In the genomic region with DNA sequence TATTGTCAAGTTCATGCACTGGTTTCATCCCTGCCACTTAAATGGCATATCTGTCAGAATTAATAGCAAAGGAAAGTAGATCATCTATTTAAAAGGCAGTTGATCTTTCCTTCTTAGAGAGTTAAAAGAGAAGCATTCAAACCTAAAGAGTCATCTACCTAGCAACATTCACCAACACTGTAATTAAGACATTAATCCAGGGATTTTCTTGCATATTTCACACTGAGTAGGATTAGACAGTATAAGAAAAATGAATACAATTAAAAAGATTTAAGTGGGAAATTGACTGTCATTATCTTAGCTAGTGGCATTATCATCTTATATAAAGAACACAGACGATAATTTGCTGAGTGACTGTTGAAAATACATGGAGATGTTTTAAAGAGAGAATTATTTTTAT, we compare ENCODE assay signal across 25 mouse cellular contexts.
DNase-seq lines count a peak whose midpoint lies in the region; ATAC-seq lines count a peak whose summit lies in the region.
"Had no signal": no experiment of that assay in that cellular context is flagged by ENCODE, and none has a peak within 500 bp of the region (broad histone marks: within the 10 kb centered on the region; RNA-seq: fewer than 3 reads in every experiment).

No protein-coding gene starts in this region.

- peak; percentile 11 for DNase-seq in midbrain, embryonic 14.5 days
- peak; percentile 4 for DNase-seq in brain, embryonic 18.5 days (ENCODE audit: low read depth, low spot score)
- no peak for DNase-seq in heart, postnatal 4 days
- DNase-seq in c-Kit-positive CD71-positive TER-119-positive erythroid progenitor cells, embryonic 14.5 days (ENCODE audit: low spot score) = no peak
- DNase-seq: adrenal gland, adult 2 months; adrenal gland, postnatal 14 days; cerebellum, adult 11 months; cerebellum, adult 2 months; cerebellum, adult 9-11 months; cerebellum, postnatal 25 days; gastrocnemius, postnatal 10 days; gastrocnemius, postnatal 36 days; heart, adult 2 months; heart, postnatal 14 days; kidney, adult 11 months had no signal

- no peak overlapping the region for H3K4me3 ChIP-seq in midbrain, embryonic 14.5 days (replicated peaks; ENCODE audit: low read depth, low read length)
- H3K4me3 ChIP-seq in midbrain, embryonic 13.5 days (replicated peaks) = no peak overlapping the region
- H3K4me3 ChIP-seq in forebrain, embryonic 15.5 days = no peak overlapping the region
- H3K4me3 ChIP-seq: embryonic facial prominence, embryonic 12.5 days; embryonic facial prominence, embryonic 15.5 days; heart, adult 2 months; heart, embryonic 10.5 days; heart, embryonic 13.5 days; hindbrain, embryonic 13.5 days; intestine, embryonic 15.5 days had no signal

- no peaks in the 10 kb centered on the region for H3K9me3 ChIP-seq in midbrain, embryonic 14.5 days (ENCODE audit: control insufficient read depth, low read length)
- no peaks in the 10 kb centered on the region for H3K9me3 ChIP-seq in midbrain, embryonic 13.5 days
- H3K9me3 ChIP-seq in forebrain, embryonic 15.5 days = no peaks in the 10 kb centered on the region
- H3K9me3 ChIP-seq: embryonic facial prominence, embryonic 12.5 days; embryonic facial prominence, embryonic 15.5 days; heart, embryonic 10.5 days; heart, embryonic 13.5 days; hindbrain, embryonic 13.5 days; intestine, embryonic 15.5 days had no signal

- ATAC-seq in midbrain, embryonic 14.5 days (ENCODE audit: low FRiP score, low TSS enrichment) = no peak
- ATAC-seq in midbrain, embryonic 13.5 days = no peak
- peak; percentile 78 for ATAC-seq in forebrain, embryonic 15.5 days (replicated peaks)
- ATAC-seq: CD4-positive, CD25-positive, alpha-beta regulatory T cell, adult 4 months; hindbrain, embryonic 16.5 days; intestine, embryonic 15.5 days had no signal

- H3K36me3 ChIP-seq in midbrain, embryonic 14.5 days (ENCODE audit: control insufficient read depth, insufficient read depth, low read length) = no peaks in the 10 kb centered on the region
- no peaks in the 10 kb centered on the region for H3K36me3 ChIP-seq in midbrain, embryonic 13.5 days
- no peaks in the 10 kb centered on the region for H3K36me3 ChIP-seq in forebrain, embryonic 15.5 days
- H3K36me3 ChIP-seq: embryonic facial prominence, embryonic 12.5 days; embryonic facial prominence, embryonic 15.5 days; heart, embryonic 10.5 days; heart, embryonic 13.5 days; hindbrain, embryonic 13.5 days; intestine, embryonic 15.5 days had no signal

- H3K4me1 ChIP-seq in midbrain, embryonic 14.5 days (ENCODE audit: control insufficient read depth, insufficient read depth, low read length) = no peaks in the 10 kb centered on the region
- H3K4me1 ChIP-seq in midbrain, embryonic 13.5 days (replicated peaks) = no peaks in the 10 kb centered on the region
- no peaks in the 10 kb centered on the region for H3K4me1 ChIP-seq in forebrain, embryonic 15.5 days
- H3K4me1 ChIP-seq: embryonic facial prominence, embryonic 12.5 days; embryonic facial prominence, embryonic 15.5 days; heart, embryonic 10.5 days; heart, embryonic 13.5 days; hindbrain, embryonic 13.5 days; intestine, embryonic 15.5 days had no signal

- H3K27ac ChIP-seq in midbrain, embryonic 14.5 days (replicated peaks; ENCODE audit: low read depth, low read length) = no peak overlapping the region
- H3K27ac ChIP-seq in midbrain, embryonic 13.5 days = no peak overlapping the region
- no peak overlapping the region for H3K27ac ChIP-seq in forebrain, embryonic 15.5 days (replicated peaks)
- H3K27ac ChIP-seq: embryonic facial prominence, embryonic 12.5 days; embryonic facial prominence, embryonic 15.5 days; heart, adult 2 months; heart, embryonic 10.5 days; heart, embryonic 13.5 days; hindbrain, embryonic 13.5 days; intestine, embryonic 15.5 days had no signal

- H3K27me3 ChIP-seq in midbrain, embryonic 14.5 days (ENCODE audit: control insufficient read depth, insufficient read depth, low read length) = no peaks in the 10 kb centered on the region
- H3K27me3 ChIP-seq in midbrain, embryonic 13.5 days = no peaks in the 10 kb centered on the region
- no peaks in the 10 kb centered on the region for H3K27me3 ChIP-seq in forebrain, embryonic 15.5 days
- H3K27me3 ChIP-seq: embryonic facial prominence, embryonic 12.5 days; embryonic facial prominence, embryonic 15.5 days; heart, embryonic 13.5 days; hindbrain, embryonic 13.5 days; intestine, embryonic 15.5 days had no signal

- no peak overlapping the region for H3K4me2 ChIP-seq in midbrain, embryonic 14.5 days (ENCODE audit: low read length)
- H3K4me2 ChIP-seq in midbrain, embryonic 13.5 days (replicated peaks) = no peak overlapping the region
- H3K4me2 ChIP-seq in forebrain, embryonic 15.5 days (replicated peaks) = no peak overlapping the region
- H3K4me2 ChIP-seq: embryonic facial prominence, embryonic 12.5 days; embryonic facial prominence, embryonic 15.5 days; heart, embryonic 13.5 days; hindbrain, embryonic 13.5 days; intestine, embryonic 15.5 days had no signal

- H3K9ac ChIP-seq in midbrain, embryonic 14.5 days (replicated peaks; ENCODE audit: low read length) = no peak overlapping the region
- no peak overlapping the region for H3K9ac ChIP-seq in midbrain, embryonic 13.5 days (replicated peaks)
- H3K9ac ChIP-seq in forebrain, embryonic 15.5 days (replicated peaks) = no peak overlapping the region
- H3K9ac ChIP-seq: embryonic facial prominence, embryonic 12.5 days; embryonic facial prominence, embryonic 15.5 days; heart, embryonic 13.5 days; hindbrain, embryonic 13.5 days; intestine, embryonic 15.5 days had no signal

- 71% methylated on average over 1 of the region's 1 CpGs for WGBS in midbrain, embryonic 14.5 days
- WGBS in midbrain, embryonic 13.5 days = 69% methylated on average over 1 of the region's 1 CpGs
- 36% methylated on average over 1 of the region's 1 CpGs for WGBS in forebrain, embryonic 15.5 days

Comparison
In these comparisons a context has a peak if more than half of its experiments do, and no peak if none do; other contexts are left out.
1. DNase-seq: peak in midbrain, embryonic 14.5 days (single experiment) and brain, embryonic 18.5 days (single experiment); none in heart, postnatal 4 days (single experiment) and c-Kit-positive CD71-positive TER-119-positive erythroid progenitor cells, embryonic 14.5 days (single experiment).